Mouse (Mus musculus) 416B (cell line): ENCODE measurements at regions not wholly inside any gene's neighbourhood (a gene's known extent, or its start where the extent isn't known, plus 50 kb on each side); places are given as distances from the start of the nearest gene placed in this dataset.

ENCODE experiments used
- DNase-seq: peaks from one replicate; pipeline ENCODE4 v3.0.0; 2011; ENCODE audit warnings: low read depth

GRCm38 (mm10) chr5:56752809-56753208 lies 965.0 kb upstream of the Pcdh7 start:
- peak; percentile 44 for DNase-seq
